Mouse (Mus musculus) MEL (cell line): ENCODE measurements at regions not wholly inside any gene's neighbourhood (a gene's known extent, or its start where the extent isn't known, plus 50 kb on each side); places are given as distances from the start of the nearest gene placed in this dataset.

Source experiments
- CHD2 ChIP-seq: IDR thresholded peaks from 2 replicates; pipeline ENCODE4 v1.6.1; 2011; ENCODE audit warnings: low read length, improper control_type of control experiment
- CTCF ChIP-seq, 3 experiments: IDR thresholded peaks in 2 of 3; conservative IDR thresholded peaks in 1 of 3; 2 replicates each; pipeline ENCODE4 v1.5.1; 2011 to 2012; ENCODE audit warnings: low read length in 3 of 3, low read depth in 2 of 3, mild to moderate bottlenecking in 2 of 3, improper control_type of control experiment in 1 of 3, inconsistent platforms in 1 of 3, mixed read lengths in 1 of 3, moderate library complexity in 1 of 3; ENCODE audit not compliant: control insufficient read depth in 1 of 3, insufficient read depth in 1 of 3, poor library complexity in 1 of 3, severe bottlenecking in 1 of 3
- E2F4 ChIP-seq: IDR thresholded peaks from 2 replicates; pipeline ENCODE4 v1.6.1; 2011; ENCODE audit warnings: low read depth, low read length, improper control_type of control experiment, borderline replicate concordance
- EP300 ChIP-seq, 2 experiments: IDR thresholded peaks; 2 replicates each; pipeline ENCODE4 v1.6.1; 2011; ENCODE audit warnings: improper control_type of control experiment in 2 of 2, low read length in 2 of 2, low read depth in 1 of 2, mild to moderate bottlenecking in 1 of 2
- ETS1 ChIP-seq: IDR thresholded peaks from 2 replicates; pipeline ENCODE4 v1.6.1; 2012; ENCODE audit warnings: low read depth, mild to moderate bottlenecking, inconsistent platforms, low read length, improper control_type of control experiment, moderate library complexity
- MAFK ChIP-seq: IDR thresholded peaks from 2 replicates; pipeline ENCODE4 v1.6.1; 2011; ENCODE audit warnings: low read depth, mild to moderate bottlenecking, low read length, improper control_type of control experiment, borderline replicate concordance
- POLR2A ChIP-seq, 2 experiments: IDR thresholded peaks; 2 replicates each; pipeline ENCODE4 v1.6.1; 2011 to 2012; ENCODE audit warnings: low read length in 2 of 2, mild to moderate bottlenecking in 2 of 2, control low read depth in 1 of 2, improper control_type of control experiment in 1 of 2, low read depth in 1 of 2, moderate library complexity in 1 of 2; ENCODE audit not compliant: control insufficient read depth in 1 of 2, insufficient read depth in 1 of 2, poor library complexity in 1 of 2
- TAL1 ChIP-seq: IDR thresholded peaks from 2 replicates; pipeline ENCODE4 v1.6.1; 2012; ENCODE audit warnings: mild to moderate bottlenecking, inconsistent platforms, low read length, moderate library complexity, mixed read lengths
- USF1 ChIP-seq: IDR thresholded peaks from 2 replicates; pipeline ENCODE4 v1.6.1; 2014; ENCODE audit warnings: low read depth, mild to moderate bottlenecking, inconsistent platforms, low read length, improper control_type of control experiment, moderate library complexity
- ZC3H11A ChIP-seq: IDR thresholded peaks from 2 replicates; pipeline ENCODE4 v1.6.1; 2012; ENCODE audit warnings: low read depth, mild to moderate bottlenecking, inconsistent platforms, low read length, improper control_type of control experiment
- ZMIZ1 ChIP-seq: IDR thresholded peaks from 2 replicates; pipeline ENCODE4 v1.6.1; 2012; ENCODE audit warnings: low read depth, mild to moderate bottlenecking, inconsistent platforms, low read length, improper control_type of control experiment, moderate library complexity

- TF ChIP-seq USF1 (no peak), EP300 (IDR thresholded peaks at IDR 0.05; ENCODE audit: low read depth in 1 of 2, low read length in 2 of 2) (peak in 1 of 2 experiments; percentile 4; a peak in 2 of 4 replicates), MAFK (no peak), POLR2A (IDR thresholded peaks at IDR 0.05; ENCODE audit: control insufficient read depth in 1 of 2, insufficient read depth in 1 of 2, low read depth in 1 of 2, low read length in 2 of 2, poor library complexity in 1 of 2) (no peak), E2F4 (no peak), TAL1 (no peak), CTCF (IDR thresholded peaks at IDR 0.05 in 2 of 3, conservative IDR thresholded peaks at IDR 0.05 in 1 of 3; ENCODE audit: control insufficient read depth in 1 of 3, insufficient read depth in 1 of 3, low read depth in 2 of 3, low read length in 3 of 3, poor library complexity in 1 of 3, severe bottlenecking in 1 of 3) (no peak), CHD2 (no peak), ETS1 (no peak), ZMIZ1 (no peak), ZC3H11A (no peak)
Measured at GRCm38 (mm10) chr16:93192651-93193173, 366.8 kb upstream of the Runx1 start.
